Mouse (Mus musculus) CH12F3 (cell line): ENCODE data around the gene Lgr6.
"Not testable (repeated sequence)": the region's sequence is repeated elsewhere in the genome, so short reads cannot be mapped to it uniquely, and the experiment has no call there.

ENCODE experiments used
- in situ Hi-C: fragments of 300-500 bp; cut with MboI; formaldehyde crosslinking; loops from 2 replicates; pipeline ENCODE4 v1.14.3; 2020; ENCODE audit warnings: low sequenced_read_pairs

Gene Lgr6

DNA sequence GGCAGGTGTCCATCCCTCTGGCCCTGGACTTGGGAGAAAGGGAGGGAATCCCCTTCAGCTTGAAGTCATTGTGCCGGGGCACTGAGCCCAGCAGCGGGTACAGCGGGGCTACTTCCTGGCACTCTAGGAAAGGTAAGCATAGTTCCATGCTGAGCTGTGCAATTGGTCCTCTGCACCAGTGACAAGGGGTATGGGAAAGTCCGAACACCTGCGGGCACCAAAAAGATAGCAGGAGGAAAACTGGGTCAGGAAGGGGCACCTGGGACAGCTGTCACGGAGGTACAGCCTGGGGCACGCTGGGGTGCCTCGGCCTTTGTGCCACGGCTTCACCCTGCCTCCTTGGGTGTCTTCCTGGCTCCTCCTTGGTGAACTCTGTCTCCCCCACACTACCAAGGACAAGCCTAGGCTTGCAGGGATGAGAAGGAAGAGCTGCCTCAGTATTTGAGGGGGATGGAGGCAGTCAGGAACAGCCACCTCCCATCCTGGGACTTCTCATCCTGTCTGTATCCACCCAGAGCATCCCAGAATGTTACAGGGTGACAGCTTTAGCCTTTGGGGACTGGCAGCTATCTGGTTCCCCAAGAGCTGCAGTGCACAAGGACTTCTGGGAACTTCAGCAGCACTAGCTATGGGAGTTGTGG is 24.6 kb upstream of the Lgr6 start:
- in situ Hi-C loops = no loop called here

DNA sequence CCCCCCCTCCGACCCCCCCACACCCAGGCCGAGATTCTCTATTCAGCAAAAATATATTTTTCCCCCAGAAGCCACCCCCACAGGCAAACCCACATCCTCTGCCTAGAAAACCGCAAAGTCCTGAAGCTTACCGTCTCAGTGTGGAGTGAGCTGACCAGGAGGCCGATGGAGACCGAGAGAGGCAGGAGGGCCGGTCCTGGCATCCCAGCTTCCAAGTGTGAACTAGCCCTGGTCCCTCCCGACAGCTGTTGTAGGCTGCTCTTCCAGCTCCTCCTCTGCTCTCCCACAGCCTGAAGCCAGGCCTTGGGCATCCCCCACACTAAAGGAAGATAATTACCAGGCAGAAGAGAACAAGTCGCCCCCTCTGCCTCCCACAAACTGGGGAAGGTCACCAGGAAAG is 23.9 kb upstream of the Lgr6 start:
- in situ Hi-C loops = no loop called here

DNA sequence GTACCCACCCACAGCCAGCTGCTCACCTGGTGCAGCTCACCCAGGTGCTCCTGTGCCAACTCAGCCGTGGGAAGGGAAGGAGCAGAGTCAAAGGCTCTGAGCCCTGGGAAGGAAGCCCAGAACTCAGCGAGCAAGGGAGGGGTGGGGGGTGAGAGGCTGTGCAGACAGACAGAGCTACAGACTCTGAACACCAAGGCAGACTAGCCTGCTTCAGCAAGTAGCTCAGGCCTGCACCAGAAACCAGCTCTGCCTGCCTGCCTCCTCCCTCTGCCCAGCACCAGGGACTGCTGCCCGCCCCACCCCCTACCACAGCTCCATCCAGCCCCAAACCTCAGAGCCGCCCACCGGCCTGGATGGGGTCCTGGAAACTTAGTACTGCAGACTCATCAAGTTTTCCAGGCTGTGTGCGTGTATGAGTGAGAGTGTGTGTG is 22.9 kb upstream of the Lgr6 start:
- in situ Hi-C loops = no loop called here

DNA sequence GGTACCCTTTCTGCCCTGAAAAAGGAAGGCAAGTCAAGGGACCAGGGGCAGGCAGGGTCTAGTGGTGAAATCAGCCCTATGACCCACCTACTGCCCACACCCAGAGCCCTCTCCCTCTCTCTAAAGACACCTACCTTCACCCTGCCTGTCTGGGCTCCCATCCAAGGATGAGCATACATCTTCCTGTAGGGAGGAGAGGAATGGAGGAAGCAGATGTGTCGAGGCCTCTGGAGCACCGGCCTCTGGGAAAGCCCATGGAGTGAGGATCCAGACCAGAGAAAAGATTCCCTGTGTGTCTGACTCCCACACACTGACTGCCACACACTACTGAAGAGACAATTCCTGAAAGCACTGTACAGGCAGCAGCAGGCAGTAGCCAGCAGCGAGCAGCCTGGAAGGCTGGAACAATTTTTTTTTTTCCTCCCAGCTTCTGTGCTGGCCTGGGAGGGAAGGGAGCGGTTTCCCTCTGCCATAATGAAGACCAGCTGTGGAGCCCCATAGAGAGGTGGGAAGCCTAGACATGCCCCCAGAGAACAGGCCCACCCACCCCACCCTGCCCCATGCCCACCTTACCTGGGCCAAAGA is 21.5 kb upstream of the Lgr6 start:
- in situ Hi-C loops = no loop called here

DNA sequence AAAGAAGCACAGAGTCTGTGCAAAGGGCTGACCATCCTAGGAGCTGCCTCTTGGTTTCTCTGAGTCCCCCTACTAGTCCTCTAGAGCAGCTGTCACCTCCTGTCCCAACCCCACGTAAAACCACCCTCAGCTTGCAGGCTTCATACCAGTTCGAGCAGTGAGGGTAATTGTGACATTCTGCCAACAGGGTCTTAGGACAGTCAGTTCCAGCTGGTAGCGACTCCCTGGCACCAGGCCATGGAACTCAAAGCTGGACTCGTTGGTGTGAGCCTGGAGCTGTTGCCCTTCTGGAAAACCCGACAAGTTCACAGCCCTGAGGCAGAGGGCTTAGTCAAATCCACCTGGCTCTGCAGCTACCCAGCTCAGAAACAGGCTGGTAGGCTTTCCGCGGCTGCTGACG is 20.9 kb upstream of the Lgr6 start:
- in situ Hi-C loops = no loop called here

DNA sequence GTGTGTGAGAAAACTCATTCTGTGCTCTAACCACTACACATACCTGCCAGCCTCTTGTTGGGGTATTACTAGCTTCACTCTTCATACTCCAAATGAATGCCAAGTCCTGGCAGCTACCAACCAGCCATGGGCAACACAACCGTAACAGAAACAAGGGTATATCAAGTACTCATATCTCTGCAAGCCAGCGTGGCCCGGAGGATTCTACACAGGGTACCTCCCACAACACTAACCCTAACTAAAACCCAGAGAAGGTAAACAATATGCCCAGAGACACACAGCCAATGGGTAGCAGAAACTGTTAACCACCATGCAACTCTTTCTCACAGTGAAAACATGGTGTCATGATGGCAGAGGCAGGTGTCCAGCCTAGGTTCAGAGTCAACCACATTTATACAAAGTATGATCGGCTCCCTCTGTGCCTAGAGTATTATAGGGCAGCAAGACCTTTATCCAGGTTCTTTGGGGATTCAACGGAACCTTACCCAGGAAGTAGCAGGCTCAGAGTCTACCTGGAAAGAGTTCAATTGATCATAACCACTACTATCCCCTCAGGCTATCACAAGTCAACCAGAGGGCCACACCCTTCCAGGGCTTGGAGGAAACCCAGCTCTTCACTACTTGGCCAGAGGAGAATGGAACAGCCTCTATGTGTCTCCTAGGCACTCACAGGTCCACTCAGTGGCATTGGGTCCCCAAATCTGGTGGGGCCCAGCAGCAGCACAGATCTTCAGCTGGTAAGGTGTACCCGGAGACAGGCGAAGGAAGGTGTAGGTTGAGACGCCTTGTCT is 19.7 kb upstream of the Lgr6 start:
- in situ Hi-C loops = no loop called here

DNA sequence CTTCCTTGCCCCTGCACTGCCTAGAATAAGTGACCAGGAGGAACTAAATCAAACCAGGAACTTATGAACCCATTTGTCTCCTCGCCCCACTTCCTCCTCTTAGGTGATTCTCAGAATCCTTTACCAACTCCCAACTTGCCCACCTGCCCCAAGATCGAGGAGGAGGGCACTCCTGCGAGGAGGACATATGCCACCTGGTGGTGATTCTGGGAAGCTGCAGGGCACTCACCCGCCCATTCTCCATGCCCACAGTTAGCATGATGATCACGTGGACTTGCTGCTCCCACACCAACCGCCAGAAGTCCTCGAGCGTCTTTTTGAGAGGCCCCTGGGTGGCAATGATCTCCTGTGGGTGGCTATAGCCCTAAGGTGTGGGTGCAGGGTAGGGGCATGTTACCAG is 7.6 kb upstream of the Lgr6 start:
- in situ Hi-C loops = no loop called here

DNA sequence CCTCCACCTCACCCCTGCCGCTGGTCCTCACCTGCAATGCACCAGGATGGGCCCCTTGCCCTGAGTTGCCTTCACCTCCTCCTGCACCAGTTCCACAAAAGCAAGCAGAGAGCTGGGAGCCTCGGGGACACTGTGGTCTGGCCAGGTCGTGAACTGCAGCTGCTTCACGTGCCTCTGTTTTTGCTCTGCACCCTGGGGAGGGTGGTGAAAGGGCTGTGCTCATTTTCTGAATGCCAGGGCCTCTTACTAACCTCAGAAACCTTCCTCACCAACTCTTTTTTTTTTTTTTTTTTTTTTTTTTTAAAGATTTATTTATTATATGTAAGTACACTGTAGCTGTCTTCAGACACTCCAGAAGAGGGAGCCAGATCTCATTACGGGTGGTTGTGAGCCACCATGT is 6.2 kb upstream of the Lgr6 start:
- in situ Hi-C loops = not testable (repeated sequence)

DNA sequence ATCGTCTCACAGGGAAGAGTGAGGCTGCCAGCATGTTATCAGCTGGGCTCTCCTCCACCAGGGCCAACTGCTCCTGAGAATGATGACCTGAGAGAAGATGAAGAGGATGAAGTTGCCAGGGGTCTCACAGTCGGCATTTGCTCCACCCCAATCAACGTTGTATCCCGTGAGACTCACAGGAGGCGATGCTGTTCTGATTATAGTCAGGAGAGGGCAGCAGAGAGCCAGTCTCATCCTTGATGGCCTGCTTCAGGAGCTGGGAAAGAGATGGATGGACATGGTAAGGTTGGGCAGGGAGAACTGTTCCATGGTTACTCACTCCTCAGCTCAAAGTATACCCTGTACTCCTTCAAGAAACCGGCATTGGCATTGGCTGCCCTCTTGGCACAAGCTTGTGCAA is 5.0 kb upstream of the Lgr6 start:
- in situ Hi-C loops = no loop called here

DNA sequence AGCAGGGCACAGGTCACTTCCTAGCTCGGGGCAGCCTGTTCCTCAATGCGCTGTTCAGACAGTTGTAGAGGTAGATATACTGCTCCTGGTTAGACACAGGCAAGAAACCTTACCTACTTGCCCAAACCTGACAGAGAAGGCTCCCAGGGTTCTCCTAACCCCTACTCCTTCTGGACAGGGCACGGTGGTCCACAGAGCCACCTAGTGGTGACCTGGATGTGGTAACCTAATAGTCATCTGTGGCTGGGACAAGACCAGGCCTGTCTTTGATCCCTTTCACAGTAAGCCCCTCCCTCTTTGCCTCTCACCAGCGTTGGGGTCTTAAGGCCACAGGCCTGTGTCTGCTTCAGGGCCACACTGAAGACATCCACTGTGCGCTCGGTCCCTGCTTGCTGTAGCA is 3.5 kb upstream of the Lgr6 start:
- in situ Hi-C loops = loop anchor here (10.0 kb wide), 1 partner anchor 114 kb away; no protein-coding TSS in a partner anchor

DNA sequence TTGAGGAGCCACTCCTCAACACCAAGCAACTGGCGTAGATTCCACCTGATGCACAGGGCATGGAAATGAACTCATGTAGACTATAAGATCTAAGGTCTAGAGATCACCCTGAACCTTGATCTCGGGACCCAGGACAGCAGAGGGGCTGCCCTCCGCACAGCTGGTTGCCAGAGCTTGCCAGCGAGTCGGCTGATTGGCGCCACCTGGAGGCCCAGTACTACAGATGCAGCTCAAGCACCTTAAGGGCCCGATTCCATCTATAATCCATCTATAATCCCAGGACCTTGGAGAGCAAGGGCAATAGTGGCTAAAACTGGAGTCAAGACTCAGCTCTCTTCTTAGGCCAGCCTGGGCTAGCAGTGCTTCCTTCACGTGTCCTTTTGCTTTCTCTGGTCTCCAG is 875 bp upstream of the Lgr6 start:
- in situ Hi-C loops = loop anchor here (10.0 kb wide), 1 partner anchor 111 kb away; no protein-coding TSS in a partner anchor

DNA sequence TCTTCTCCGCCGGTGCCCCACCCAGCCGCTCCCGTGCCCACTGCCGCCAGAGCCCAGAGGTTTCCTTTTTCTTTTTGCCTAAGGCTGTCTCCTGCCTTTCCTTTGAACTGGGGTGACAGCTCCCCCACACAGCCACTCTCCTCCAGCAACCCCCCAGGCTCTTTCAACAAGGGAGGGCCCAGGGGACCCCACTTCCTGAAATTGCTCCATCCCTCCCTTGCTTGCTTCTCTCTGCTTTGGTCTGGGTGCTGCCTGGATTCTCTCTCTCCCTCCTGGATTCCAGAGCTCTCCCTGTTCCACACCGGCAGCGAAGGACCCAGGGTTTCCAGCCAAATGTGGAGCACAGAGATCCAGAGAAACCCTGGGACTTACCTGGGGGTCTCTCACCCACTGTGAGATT is 4.7 kb downstream of the Lgr6 start:
- in situ Hi-C loops = loop anchor here (10.0 kb wide), 1 partner anchor 106 kb away; no protein-coding TSS in a partner anchor

DNA sequence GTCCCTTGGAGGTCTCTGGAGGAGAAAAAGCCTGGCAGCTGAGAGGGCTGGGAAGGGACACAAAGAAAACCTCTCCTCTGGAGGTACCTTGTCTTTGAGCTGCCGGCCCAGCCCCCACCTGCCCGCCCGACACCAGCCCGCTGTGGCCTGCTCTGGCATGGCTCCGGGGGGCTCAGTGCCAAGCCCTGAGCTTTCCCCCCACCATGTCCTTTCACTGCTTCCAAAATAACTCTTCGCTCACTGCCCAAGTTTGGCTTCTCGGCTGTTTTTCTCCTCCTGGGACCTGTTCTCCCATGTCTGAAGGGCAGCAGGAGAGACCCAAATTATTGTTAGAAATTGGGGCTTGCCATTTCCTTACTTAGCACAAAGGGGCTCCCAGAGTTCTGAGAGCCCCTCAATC is 6.6 kb downstream of the Lgr6 start:
- in situ Hi-C loops = no loop called here

DNA sequence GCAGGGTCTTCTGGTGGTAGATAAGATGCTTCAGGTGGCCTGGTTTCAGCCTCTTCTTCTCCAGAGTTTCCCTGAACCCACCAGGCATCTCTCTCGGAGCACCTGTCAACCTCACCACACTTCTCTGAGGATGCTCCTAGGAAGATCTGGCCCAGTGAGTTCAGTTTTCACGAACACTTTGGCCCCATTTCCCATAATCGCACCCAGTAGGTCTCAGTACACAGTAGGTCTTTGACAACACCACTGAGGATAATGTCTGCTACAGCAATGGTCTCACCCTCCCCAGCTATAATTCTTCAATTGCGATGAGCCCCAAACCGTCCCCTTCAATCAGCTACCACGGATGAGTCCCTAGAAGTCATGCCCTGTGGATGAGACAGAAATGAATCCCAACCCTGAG is 7.6 kb downstream of the Lgr6 start:
- in situ Hi-C loops = no loop called here

DNA sequence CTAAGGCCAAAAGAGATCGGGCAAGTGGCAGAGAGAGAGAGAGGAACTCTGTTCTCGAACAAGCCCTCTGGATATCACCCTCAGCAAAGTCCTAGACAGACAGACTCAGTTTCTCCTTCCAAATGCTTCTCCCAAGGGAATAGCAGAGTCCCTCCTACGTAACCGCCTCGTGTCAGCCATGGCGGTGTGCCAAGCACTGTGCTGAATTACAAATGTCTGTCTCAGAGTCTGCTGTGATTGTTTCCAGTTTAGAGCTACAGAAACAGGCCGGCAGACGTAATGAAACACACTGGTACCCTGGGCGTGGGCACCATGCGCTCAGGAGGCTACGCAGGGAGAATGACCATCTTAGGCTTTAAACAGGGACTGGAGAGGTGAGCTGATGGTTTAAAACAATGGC is 8.8 kb downstream of the Lgr6 start:
- in situ Hi-C loops = no loop called here

DNA sequence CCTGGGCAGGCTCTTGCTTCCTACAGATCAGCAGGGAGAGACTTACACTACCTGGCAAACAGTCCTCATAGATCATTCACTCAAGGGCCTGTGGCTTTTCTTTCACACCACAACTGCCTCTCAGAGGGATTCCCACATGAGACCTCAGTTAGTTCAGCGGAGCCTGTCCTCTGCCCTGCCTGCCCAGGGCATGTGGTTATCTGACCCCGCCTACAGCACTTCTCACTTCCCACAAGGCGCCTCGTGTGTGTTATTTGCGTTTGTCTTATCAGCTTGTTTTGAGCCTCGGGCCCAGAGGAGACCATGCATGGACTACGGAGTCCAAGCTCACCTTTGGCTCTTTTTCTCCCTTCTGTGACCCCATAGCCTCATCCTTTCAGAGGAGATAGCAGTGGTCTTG is 9.9 kb downstream of the Lgr6 start:
- in situ Hi-C loops = no loop called here

DNA sequence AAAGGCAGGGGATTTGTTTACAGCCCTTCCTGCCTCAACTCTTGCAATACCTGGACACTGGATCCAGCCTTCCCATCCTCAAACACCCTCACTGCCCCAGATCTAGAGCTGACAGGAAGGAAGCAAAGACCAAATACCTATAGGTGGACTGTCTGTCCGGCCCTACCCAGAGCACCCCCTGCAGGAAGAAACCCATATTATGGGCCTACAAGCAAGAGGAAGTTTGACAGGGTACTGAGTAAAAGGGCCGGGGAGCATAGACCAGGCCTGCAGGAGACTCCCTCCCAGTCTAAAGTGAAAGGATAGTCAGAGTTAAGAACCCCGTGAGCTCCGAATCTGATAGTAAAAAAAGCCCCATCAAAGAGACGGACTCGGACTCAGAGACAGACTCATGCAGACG is 10.4 kb downstream of the Lgr6 start:
- in situ Hi-C loops = no loop called here

DNA sequence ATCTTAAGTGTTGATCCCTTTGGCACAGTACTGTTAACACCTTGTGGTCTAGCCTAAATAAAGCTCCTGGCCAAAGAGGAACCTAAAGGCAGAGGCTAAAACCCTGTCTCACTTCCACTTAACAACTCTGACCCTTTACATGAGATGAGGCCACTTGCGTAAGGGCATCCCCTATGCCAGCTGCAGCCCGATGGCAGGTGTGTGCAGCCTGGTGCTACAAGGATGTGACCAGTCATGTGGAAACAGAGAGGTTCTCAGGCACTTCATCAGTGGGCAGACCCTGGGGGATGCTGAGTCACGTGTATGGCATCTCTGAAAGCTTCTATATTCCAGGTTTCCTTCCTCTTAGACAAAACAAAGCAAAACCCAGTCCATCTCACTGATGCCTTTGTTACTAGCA is 14.2 kb downstream of the Lgr6 start:
- in situ Hi-C loops = no loop called here

DNA sequence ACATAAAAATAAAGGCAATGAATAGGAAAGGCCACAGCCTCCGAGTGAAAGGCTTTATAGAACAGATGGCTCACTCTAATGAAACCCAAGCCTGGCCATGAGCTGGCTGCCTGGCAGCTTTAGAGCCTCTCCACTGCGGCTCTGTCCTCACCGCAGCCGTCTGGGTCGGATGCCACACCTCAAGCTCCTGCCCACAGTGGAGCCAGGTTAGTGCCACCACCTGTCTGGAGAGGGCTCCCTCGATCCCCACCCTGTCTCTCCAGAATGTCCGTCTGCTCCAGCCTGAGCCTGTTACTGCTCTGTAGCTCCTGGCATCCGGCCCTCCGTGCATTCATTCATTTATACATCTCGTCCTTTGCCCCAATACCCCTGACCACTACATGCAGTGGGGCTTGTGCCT is 15.4 kb downstream of the Lgr6 start:
- in situ Hi-C loops = no loop called here

DNA sequence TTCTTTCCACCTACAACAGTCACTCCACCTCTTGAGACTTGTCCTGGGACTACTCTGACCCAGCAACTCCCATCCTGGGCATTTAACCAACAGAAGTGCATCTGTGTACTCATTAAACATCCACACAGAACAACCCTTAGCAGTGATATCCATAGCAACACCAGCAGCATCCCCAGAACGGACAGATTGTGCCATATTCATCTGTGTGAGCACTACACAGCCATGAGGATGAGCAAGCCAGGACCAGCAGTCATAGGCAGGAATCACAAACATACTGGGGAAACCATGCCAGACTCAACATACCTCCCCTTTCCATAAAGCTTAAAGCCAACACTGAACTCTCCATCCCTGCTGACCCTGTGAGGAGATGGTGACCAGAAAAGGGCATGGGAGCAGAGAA is 17.7 kb downstream of the Lgr6 start:
- in situ Hi-C loops = no loop called here

DNA sequence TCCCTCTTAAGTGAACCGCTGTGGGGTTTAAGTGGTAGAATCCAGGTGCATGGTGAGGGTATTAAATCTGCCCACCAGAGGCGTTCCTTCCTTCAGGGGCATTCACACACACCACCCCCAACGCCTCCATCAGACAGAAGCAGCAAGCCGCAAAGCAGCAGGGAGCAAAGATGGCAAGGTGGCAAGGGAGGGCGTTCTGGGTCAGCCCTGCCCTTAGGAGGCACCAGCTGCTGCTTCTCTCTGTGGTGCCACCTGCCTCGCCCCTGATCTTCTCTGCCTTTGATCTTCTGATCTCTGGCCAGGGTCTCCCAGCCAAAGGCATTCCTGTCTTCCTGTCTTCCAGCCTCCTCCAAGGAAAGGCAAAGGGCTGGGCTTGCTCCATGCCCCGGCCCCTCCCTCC is 19.1 kb downstream of the Lgr6 start:
- in situ Hi-C loops = no loop called here

DNA sequence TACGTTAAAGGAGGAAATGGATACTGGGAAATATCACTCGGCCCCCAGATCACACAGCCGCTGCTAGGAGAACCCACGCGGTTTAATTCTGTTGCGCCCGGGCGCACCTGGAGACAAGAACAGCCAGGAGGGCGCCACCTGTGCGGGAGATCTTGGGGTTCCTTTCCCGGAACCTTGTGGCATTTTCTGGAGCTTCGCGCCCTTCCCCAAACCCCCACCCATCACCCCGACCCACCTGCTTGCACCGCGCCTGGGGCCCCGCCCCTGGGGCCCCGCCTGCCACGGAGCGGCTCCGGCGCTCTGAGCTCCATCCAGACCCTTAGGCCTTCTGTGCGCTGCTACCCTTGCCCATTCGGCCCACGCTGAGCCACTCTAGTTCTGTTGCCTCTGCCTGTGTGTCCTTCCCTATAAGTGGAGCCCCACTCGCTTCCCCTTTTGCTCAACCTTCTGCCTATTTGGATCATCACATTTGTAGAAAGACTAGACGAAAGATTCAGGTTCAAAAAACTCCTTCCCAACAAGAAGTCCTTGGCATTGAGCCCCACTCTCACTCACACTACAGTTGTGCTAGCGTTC is 19.7 kb downstream of the Lgr6 start:
- in situ Hi-C loops = no loop called here
